Mouse (Mus musculus): ENCODE results near the gene Prdm2.
A peak's percentile ranks its signal among the peaks of the same experiment; 100 is the strongest.

The Prdm2 gene

DNA sequence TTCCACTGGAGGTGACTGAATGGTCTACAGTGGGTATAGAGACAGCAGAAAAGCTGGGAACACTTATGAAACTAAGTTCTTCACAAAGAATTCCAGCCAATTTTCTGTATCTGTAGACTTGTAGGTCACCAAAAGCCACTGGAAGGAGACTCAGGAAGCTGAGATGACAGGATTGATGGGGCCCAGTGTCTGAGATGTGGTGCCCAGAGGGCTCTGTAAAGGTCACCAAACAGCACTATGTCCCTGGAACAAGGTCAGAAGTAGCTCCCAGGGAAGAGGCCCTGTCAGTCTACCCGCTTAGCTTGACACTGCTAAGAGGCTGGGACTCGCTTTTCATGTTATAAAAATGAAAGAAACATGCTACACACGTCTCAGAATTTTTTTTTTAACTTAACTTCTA, 65.1 kb downstream of the Prdm2 start:
- no peak for DNase-seq

- DNase-seq: no peak
These were observed 69.2 kb downstream of the Prdm2 start for GRCm38 (mm10) chr4:143143615-143144014.

- no peak for DNase-seq
These were observed 71.0 kb downstream of the Prdm2 start for GRCm38 (mm10) chr4:143141645-143142259.

DNA sequence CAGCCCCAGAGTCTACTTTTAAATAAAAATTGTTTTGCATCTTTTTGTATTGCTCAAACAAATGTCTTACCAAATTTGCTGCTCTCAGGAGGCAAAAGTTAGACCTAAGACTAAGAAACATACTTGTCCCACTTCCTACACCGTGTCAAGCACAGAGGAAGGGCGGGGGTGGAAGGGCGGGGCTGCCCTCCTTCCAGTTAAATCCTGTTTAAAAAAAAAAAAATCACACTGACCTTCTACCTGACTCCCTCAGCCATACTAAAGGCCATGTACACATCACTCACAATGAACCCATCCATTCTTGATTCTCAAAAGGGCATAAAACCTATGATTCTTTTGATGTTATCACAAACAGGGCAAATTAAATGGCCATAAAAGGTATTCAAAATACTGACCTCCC, 71.9 kb downstream of the Prdm2 start:
- DNase-seq: no peak

GRCm38 (mm10) chr4:143132433-143132832, 80.4 kb downstream of the Prdm2 start:
- no peak for DNase-seq

DNA sequence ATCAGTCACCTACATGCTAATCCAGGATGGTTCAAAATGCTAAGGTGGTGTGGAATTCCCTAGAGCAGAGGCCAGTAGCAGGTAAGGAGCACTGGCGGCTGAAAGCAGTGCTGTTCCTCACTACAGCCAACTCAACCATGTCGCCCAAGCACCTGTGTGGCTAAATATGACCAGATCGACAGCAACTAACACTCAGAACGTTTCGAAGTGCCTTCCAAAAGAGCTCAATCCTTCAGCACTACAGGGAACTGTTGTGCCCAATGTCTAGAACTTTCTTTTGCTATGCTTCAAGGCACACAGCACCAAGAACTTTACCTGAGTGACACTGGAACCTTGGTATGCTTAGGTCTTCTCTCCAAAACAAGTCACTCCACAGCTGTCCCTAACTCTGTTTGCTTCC, 82.4 kb downstream of the Prdm2 start:
- no peak for DNase-seq

- no peak for DNase-seq
These were observed 83.5 kb downstream of the Prdm2 start for GRCm38 (mm10) chr4:143129261-143129760.

DNA sequence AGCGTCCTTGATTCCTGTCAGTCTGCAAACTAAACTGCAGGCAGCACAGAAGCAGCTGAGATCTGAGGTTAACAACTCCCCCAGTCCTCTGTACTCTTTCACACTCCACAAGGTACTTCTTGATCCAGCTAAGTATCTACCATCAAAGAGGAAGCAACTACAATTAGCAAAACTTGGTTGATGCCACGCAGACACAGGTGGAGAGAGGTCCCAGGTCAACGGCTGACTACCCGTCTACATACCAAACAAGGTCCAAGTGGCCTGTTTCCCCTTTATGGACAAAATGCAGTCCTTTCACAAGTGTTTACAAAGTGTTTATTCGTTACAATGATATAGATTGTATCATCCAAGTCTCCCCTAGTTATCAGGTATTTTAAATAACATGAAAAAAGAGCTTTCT, 85.6 kb downstream of the Prdm2 start:
- DNase-seq: no peak

GRCm38 (mm10) chr4:143126476-143126875, 86.3 kb downstream of the Prdm2 start:
- DNase-seq: no peak

GRCm38 (mm10) chr4:143125290-143125689, 87.5 kb downstream of the Prdm2 start:
- no peak for DNase-seq

- DNase-seq: no peak
These were observed 89.8 kb downstream of the Prdm2 start for GRCm38 (mm10) chr4:143123043-143123442.

DNA sequence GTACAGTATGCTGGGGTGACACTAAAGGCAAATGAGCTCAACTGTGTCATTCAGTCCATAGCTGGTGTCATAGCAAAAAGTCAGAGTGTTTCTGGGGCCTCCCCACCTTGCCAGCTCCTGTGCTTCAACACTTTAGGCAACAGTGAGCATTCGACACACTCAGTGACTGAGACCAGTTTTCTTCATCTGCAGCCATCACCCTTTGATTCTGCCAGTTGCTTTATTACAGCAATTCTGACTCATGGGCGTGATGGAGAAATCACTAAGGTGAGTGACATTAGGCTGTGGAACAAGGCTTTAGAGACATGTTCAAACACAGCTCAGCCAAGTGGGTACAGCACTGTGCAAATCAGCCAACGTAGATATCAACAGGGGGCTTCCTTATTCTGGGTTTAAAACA, 91.6 kb downstream of the Prdm2 start:
- DNase-seq: no peak

- DNase-seq: no peak
These were observed 92.8 kb downstream of the Prdm2 start for GRCm38 (mm10) chr4:143120008-143120407.

GRCm38 (mm10) chr4:143118843-143119242, 94.0 kb downstream of the Prdm2 start:
- peak; percentile 53 for DNase-seq

DNA sequence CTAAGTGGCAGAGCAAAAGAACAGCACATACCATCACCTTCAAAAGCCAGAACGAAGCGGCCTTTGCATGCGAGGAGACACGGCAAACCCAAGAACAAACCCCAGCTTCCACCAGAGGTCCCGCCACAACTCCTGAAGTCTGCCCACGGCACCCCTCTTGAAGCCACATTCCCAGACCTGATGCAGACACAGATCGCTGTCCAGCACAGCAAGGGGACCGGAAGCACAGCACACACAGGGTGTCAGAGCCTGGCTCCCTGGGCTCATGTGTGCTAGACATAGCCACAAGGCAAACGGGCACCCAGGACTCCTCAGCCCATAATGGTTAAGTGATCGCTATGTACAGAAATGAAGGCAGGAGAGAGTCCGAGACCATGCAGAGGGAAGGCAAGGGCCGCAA, 96.9 kb downstream of the Prdm2 start:
- no peak for DNase-seq

DNA sequence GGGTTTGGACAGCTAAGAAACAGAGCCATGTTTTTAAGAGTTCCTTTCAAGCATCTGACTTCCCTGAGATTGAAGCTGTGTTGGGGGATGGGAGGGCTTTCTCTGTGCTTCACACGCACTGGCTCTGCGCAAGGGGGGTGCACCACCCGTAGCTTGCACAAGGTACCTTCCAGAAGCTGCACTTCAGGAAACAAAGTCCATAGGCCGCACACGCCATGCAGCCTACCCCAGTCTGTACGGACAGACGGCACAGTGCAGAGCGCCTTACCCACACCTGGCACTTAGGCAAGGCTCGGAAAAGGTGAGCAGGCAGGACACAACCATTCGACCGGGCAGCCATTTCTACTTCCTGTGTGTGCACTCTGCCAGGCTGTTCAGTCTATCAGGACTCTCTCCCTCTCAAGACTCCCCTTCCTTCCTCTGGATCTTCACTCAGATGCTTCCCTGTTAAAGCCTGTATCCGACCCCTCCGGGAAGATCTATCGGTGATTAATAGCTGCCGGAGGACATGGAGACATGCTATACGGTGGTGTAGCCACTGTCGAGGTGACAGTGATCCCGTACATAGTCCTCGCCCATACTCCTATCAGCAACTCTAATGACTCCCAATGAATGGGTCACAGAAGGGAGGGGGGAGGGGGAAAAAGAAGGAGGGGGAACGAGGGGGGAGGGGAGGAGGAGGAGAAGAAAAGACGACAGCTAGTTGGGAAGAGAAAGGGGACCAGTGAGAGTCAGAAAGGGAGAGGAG, 98.4 kb downstream of the Prdm2 start:
- no peak for DNase-seq

DNA sequence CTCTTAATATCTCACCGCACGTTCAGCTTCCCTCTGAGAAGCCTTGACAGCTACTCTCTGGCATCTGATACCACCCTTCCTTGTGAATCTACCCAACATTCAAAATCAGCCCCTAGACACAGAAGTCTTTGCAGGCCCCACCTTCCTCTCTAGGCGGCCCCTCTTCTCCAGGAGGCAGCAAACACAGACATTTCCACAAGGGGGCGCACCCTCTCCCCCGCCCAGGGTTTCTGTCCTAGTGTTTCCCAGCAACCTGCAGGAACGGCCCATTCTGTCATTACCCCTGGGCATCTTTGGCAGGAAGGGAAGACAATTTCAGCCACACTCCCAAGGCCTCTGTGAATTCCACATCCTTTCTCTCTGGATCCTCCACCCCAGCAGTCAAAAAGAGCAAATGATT, 99.8 kb downstream of the Prdm2 start:
- peak; percentile 67 for DNase-seq

GRCm38 (mm10) chr4:143112439-143112838, 100.4 kb downstream of the Prdm2 start:
- no peak for DNase-seq

DNA sequence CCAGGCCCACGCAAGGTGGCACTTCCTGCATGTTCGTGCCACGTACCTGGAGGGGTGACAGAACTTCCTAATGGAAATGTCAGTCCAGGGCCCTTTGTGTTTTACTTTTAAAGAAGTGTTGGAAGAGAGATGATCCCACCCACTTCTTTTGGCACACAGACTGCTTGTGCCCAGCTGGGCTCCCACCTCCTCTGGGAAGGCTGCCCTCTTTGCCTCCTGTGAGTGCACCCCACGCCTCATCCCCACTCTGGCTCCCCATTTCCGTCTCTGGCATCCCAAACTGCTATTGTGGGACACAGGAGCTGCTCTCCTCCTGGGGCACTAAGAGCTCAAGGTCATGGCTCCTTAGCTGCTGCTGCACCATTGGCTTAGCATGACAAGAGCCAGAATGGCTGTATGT, 100.9 kb downstream of the Prdm2 start:
- DNase-seq: no peak

- no peak for DNase-seq
These were observed 104.2 kb downstream of the Prdm2 start for GRCm38 (mm10) chr4:143108552-143108951.

- no peak for DNase-seq
These were observed 105.8 kb downstream of the Prdm2 start for GRCm38 (mm10) chr4:143106971-143107370.

- no peak for DNase-seq
These were observed 106.2 kb downstream of the Prdm2 start for GRCm38 (mm10) chr4:143106566-143106965.

- DNase-seq: no peak
These were observed 108.1 kb downstream of the Prdm2 start for GRCm38 (mm10) chr4:143104739-143105138.

- DNase-seq: no peak
These were observed 109.0 kb downstream of the Prdm2 start for GRCm38 (mm10) chr4:143103811-143104210.

- DNase-seq: no peak
These were observed 112.6 kb downstream of the Prdm2 start for GRCm38 (mm10) chr4:143100157-143100556.

All from kidney, adult 18-20 months (tissue).